Mouse (Mus musculus) c-Kit-negative CD71-positive TER-119-positive erythroid progenitor cells, embryonic 14.5 days (primary cell): ENCODE measurements at regions not wholly inside any gene's neighbourhood (a gene's known extent, or its start where the extent isn't known, plus 50 kb on each side); places are given as distances from the start of the nearest gene placed in this dataset.

Source experiments
- DNase-seq: peaks from one replicate; pipeline ENCODE4 v3.0.0-alpha.2; 2013; ENCODE audit warnings: low read depth, low spot score

DNA sequence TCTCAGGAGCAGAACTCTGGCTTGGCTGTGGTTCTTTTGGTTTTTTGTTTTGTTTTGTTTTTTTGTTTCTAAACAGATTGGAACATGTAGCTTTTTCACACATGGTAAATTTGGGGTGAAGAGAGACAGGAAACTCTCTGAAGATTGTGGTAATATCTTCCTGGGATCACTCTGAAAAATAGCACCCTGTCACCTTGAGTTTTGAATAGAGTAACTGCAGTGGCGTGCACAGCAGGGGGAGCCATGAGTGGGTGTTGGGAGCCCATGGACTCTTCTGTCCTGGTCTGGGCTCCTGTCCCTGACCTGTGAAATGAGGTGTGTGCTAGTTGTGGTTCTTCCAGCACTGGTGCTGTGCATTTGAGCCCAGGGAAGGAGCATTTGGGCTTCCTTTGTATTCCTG, 241.8 kb upstream of the Id2 start:
- no peak for DNase-seq

DNA sequence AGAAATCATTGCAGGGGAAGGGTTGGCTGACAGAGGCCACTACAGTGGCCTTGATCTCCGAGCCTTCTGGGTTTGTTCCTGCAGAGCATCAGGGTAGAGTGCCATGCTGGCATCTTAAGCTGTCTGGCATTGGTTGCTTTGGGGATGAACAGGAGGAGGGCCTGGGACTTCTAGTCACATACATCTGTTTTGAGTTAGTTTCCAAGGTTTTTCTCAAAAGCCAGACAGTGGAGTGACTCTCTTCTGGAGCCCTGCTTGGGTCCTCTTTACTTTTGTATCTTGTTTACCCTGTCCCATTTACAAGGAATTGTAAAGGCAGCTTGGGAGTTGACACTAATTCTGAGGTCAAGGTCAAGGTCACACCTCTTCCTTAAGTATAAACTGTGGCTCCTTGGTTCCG, 239.0 kb upstream of the Id2 start:
- no peak for DNase-seq

DNA sequence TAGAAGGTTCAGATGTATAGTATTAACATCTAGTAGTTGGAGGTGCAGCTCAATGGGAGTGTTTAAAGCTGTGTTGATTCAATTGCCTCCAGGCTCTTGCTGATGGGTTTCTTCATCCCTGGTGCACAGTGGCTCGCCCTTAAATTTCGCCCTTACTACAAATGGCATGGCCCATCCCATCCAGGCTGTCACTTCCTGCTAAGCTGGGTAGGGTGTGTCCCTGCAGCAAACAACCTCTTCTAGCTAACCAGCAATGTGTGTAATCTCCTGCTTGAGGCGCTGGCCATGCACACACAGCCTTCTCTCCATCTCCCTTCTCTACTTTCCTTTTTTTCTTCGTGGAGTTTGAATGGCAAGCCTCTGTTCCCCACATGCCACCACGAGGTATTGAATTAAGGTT, 238.1 kb upstream of the Id2 start:
- no peak for DNase-seq

DNA sequence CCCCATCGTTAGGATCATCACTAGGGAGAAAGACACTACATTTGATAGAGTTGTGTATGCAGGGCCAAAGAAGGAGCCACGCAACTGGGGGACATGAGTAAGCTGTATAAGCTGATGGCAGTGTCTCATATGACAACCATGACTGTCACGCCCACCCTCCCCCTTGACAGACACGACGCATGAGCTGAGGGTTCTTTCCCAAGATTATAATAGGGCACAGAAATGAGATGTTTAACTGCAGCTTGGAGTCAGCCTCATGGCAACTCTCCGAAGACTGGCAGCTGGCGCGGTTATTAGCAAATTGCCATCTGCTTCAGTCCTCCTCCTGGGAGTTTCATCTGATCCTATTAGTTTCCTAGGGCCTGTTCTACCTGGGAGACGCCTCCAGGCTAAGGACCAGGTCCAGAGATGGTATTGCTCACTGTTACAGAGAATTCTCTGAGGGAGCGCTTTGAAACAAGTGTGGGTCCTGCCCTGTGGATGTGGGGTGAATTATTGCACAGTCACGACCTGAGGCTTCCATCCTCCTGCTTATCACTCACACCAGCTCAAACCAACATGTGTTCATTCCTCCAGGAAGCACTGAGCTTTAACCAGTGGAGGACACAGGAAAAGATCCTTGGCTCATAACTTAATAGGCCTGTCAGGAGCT, 235.6 kb upstream of the Id2 start:
- no peak for DNase-seq

DNA sequence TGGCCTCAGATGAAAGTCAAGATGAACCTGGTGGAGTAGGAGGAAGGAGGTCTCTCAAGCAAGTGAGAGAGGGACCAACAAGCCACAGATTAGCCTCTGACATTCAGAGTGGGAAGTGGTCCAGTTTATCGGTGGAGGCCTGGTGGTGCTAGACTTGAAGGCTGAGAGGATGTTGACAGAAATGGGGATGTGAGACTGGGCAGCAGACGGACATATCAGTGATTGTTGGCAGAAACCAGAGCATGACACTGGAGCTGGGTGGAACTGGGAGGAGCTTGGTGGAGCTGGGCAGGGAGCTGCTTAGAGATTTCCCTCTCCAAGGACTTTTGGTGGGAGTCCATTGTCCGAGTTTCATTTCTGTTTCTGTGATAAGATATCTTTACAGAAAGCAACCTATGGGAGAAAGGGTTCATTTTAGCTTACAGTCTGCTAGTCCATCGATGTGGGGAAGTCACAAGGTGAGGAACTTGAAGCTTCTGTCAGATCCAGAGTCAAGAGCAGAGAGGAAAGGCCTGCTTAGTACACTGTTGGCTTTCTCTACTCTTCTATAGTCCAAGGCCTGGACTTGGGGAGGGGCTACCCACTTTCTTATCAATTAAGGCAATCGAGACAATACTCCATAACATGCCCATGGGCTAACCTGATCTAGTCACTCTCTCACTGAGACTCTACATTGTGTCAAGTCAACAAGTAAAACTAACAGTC, 233.2 kb upstream of the Id2 start:
- DNase-seq: no peak

DNA sequence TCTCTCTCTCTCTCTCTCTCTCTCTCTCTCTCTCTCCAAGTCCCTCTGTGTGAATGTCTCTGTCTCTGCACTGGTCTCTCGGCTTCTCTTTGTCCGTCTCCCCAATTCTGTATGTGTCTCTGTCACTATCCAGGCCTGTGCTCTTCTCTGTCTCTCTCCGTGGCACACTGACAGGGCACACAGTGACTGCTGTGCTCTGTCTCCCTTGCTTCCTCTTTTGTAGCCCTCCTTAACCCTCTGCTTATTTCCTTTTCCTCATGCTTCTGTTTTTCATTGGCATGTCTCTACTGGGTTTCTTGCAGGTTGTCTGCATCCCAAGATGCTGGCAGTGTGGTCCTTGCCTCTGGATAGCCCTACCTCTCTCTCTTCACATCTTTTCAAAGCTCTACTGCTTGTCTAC, 229.0 kb upstream of the Id2 start:
- no peak for DNase-seq

DNA sequence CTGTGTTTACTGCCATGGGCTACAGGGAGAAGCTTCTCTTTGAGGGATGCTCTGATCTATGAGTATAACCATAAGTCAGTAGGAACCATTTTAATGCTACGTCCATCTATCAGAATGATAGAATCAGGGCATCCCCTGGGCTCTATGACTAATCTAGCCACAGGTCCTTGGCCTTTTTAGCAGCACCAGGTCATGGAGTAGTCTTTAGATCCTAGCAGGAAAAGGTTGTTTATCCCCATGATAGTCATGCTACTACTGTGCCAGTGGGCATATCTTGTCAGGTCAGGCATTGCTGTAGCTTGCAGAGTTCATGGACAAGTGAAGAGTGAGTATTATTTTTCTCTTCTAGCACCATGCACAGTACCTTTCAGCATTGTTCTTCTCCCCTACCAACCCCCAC, 226.2 kb upstream of the Id2 start:
- no peak for DNase-seq

DNA sequence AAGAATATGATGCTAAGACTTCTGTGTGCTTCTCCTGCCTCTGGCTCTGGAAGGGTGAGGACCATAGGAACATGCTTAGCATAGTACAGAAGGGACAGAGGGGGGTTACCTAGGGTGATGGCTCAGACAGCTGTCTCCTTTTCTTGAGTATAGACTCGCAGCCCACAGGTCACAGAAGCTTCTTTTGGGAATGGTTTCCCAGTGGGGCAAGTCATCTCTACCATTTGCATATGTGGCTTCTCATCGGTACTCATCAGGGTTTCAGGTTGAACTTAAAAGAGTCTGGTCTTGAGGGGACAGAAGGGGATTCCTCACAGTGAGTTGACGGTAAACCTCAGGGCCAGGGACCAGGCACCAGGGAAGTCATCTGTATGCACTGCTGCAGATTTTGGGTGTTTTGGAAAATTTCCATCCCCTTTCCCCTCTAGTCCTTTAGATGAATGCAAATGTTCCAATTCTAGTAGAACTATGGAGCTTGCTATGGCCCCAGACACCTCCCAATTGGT, 223.4 kb upstream of the Id2 start:
- no peak for DNase-seq

DNA sequence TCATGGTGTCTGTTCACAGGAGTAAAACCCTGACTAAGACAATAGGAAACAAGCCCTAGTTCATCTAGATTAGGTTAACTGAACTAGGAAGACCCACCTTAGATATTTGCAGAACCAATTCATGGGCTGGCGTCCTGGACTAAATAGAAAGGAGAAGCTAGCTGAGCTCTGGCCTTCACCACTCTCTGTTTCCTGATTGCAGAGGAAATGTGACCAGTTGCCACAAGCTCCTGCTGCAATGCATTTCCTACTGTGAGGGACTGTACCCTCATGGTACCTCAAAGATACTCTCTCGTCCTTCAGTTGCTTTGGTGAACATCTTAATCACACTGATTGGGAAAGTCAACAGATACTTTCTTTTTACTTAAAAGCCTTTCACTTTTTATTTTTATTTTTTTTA, 222.9 kb upstream of the Id2 start:
- DNase-seq: no peak

DNA sequence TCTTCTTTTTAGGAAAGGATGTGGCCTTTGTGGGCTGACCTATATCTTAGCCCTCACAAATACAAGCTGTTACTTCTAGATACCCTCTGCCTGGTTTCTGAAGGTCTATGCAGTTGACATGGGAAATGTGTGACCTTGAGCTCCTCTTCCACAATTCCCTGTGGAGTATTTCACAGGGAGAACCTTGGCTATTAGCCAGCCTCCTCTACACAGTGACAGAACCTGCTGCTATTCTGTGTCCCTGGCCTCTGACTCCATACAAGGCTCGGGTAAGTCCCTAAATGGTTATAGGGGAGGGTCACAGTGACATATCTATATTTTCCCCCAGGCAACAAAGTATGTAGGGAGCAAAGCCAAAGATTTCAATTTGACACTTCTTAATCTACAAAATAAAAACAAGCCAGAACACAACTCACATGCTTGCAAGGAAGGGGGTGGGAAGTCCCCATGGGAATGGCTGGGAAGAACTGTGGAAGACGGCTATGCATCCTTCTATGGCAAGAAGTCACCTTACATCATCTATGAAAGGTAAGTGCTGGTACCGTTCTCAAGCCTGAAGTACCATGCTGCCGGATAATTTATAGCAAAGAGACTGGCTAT, 221.2 kb upstream of the Id2 start:
- no peak for DNase-seq

DNA sequence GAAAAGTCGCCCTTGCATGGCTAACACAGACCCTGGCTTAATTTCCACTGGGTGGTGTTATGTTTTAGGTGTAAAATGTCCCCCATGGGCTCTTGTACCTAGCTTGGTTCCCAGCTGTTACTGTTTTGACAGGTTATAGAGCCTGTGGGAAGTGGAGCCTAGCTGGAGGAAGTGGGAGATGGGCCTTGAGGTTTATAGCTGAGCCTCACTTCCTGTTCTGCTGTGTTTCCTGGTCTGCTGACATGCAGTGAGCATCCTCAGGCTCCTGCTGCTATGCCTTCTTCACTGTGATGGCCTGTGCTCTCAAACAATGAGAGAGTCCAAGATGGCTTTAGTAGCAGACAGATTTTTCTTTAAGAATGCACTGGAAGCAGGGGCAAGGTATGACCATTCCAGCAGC, 219.0 kb upstream of the Id2 start:
- DNase-seq: no peak

DNA sequence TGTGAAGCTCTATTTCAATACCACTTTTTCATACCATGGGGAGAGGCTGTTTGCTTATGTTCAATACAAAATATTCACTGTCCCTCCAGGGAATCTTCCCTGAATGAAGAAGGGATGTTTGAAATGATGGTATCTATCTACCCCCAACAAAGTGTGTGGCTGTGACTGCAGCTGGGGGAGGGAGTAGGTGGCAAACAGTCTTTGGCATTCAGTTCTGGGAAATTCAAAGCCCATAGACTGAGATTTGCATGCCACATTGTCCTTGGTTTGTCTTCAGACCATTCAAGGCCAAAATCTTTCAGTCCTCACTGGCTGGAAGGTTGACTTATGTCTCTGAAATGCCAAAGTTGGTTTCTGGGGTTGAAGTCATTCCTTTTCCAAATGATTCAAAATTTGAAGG, 216.3 kb upstream of the Id2 start:
- no peak for DNase-seq

DNA sequence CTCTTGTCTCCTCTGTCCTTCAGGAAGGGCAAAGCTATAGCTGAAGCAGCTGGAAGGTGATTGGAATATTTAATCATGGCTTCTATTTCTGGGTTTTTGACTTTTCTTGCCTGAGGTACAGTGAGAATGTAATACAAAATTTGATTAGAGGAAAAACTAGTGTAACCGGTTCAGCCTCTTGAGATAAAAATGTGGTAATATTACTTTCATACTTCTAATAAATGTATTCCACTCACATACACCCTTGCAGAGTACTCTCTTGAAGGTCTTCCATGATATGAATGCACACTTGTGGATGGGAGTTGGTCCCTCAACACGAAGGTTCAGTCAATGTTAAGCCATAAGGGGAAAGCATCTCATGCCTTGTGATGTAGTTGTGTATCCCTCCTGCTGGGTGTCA, 215.4 kb upstream of the Id2 start:
- no peak for DNase-seq

DNA sequence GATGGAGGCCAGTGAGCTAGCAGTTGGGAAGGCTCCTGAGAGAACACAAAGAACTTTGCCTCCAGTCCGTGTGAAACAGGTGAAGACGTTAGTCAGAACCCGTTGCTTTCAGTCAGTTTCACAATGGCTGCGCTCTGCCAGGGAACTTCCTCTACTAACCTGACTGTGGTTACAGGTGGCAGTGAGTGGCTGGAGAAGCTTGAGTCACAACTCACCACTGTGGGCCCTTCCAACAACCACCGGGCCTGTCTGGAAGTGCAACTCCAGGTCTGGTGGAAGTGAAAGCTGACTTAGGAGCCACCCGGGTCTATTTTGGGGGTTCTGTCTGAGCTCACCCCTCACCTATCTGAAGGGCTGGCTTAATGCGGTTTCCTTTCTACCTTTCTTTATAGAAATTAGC, 214.8 kb upstream of the Id2 start:
- DNase-seq: no peak

DNA sequence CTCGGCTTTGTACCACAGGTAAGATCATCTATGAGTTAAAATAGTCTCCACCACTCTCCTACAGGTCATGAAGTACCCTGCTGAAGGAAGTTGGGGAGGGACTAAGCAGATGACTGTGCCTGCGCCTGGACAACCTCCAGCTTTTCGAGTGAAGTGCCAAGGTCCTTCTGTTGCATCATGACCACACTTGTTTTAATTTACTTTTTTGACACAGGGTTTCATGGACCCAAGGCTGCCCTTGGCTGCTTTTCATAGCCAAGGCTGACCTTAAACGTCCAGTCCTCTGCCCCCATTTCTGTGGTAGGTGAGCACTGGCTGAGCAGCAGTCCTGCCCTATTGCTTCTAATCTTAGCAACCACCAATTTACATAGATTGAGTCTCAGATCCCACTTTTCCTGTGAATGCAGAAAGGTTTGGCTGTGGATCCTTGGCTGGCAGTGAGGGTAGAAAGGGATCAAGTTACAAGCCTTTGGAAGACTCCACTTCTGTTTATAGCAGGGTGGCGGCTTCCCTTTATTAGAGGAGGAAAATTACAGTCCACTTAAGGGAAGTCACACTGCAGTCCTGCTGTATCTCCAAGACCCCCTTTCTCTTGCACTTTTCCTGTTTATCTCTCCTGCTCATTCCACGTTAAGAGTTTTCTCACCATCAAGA, 213.5 kb upstream of the Id2 start:
- no peak for DNase-seq

DNA sequence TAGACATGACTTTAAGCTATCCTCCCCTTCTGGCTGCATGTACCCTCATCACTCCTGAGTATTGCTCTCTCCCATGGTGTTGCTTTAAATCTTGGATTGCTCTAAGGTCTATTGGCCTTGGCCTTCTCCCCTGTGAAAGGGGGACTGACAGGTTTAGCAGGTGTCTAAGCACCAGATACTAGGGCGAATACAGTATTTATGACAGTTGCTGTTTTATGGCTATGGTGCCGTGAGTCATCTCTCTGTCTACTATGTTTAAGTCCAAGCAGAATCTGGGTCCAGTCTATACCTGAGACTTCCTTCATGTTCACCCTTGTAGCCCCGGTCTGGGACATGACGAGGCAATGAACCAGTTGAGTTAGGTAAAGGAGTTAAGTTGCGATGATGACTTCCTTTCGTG, 212.3 kb upstream of the Id2 start:
- no peak for DNase-seq

DNA sequence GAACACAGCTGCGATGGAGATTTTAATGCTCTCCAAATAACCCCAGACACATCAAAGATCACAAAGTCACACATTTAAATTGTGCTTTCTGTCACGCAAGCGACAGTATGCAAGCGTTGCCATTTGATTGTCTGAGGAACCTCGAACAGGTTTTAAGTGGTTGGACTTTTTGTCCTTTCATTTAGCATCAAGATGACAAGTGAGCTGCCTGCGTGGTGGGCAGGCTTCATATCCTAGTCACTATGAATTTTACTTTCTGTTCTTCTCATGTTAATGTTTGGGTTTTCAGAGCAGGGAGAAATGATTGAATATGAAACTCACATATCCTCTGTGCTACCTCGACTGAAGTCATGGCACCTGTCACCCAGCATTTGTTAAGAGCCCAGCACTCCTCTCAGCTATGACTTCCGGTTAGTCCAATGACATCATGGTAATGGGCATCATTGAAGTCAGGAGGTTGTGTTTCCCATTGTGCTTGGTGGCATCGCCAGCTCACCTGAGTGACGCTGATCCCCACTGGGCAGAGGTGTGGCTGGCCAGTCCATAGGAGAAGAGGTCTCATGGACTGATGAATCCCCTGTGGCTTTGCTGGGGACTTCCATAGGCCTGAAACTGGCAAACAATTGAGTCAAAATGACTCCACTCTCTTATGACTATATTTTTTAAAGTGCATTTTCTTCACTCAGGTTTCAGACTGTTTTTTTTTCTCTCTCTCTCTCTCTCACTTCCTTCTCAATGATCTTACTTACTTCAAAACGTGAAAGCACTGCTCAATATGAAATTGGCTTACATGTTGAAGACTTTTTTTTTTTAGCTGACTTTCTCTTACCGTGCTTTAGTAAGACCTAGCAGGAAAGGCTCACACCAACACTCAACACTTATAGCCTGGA, 209.1 kb upstream of the Id2 start:
- DNase-seq: no peak

DNA sequence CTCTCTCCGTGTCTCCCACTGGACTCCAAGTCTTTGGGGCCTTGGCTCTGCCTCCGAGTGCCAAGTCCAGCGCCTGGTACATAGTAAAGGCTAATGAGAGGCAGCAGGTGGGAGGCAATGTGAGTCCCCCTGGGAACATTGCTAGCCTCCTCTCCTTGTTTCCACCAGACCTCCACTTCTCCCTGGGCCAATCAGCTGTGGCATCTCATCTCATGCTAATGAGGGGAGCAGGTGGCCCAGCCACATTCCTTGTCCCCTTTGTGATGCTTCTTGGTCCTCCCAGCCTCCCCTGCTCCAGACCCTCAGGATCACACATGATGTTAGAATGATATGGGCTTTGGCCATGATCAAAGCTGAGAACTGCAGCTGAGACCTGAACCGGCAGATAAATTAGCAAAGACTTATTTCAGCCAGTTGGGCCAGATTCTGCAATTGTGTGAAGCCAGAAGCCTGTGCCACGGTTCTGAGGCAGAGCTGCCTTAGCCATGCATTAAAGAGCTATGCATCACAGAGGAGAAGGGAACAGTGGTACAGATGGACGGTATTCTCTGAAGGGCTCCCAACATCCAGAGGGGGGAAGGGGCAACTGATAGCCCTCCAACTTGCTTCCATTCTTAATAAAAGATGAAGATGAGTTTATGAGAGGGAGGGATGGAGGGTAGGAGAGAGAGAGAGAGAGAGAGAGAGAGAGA, 208.0 kb upstream of the Id2 start:
- DNase-seq: no peak

DNA sequence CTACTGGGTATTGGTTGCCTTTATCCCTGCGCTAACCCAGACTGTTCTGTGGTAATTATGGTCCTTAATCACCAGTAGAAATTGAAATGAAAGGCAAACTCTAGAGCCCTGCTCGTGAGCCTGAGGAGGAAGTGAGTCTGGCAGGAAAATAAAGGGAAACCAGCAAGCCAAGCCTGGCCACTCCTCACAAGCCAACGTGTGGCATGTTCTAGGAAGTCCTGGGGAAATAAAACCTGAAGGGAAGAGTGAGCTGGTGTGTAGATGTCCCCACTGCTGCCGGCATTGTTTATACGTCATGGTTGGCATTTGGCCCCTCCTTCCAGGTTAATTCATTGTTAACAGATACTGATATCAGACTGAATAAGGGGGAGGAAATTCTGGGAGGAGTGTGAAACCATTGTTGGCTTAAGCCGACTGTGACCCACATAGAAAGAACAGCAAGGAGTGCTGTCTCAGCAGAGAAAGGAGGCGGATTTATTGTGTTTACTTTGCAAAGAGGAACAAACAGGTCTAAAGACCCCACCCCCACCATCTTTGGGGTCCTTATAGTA, 206.6 kb upstream of the Id2 start:
- DNase-seq: no peak

DNA sequence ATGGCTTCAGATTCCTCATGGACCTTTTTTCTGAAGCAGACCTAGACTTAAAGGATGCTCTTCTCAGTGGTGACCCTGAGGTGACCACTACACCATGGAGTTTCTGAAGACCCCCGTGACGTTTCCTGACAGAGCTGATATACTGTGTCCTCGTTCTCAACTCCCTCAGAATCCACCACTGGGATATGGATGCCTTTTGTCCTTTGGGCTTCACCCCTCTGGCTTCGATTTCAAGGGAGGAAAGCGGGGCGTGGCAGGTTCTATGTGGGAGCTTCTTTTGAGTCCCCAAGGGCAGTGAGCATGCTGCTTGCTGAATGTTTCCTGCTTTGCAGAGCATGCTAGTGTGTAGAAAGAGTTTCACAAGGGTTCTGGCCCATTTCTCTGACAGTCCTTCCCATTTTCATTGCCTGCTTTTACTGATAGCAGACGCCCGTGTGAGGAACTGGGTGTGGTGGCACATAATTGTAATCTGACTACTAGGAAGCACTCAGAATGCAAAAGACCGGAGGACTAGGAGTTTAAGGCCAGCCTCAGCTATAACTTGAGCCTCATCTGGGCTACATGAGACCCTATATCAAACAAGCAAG, 204.0 kb upstream of the Id2 start:
- DNase-seq: no peak
